Mouse (Mus musculus) megakaryocyte, embryonic 14.5 days (primary cell): ENCODE measurements around the gene Map1lc3b.

Experiments used
- FLI1 ChIP-seq: IDR thresholded peaks from 2 replicates; pipeline ENCODE4 v1.6.1; 2012; ENCODE audit warnings: low read length, inconsistent platforms, mixed read lengths
- GATA1 ChIP-seq: IDR thresholded peaks from 3 replicates; pipeline ENCODE4 v1.6.1; 2012; ENCODE audit warnings: mixed read lengths, low read length, inconsistent platforms, borderline replicate concordance

GRCm38 (mm10) chr8:121583653-121584052 lies 6.5 kb upstream of the Map1lc3b start:
- TF ChIP-seq GATA1 = no peak
- TF ChIP-seq FLI1 = no peak
